Mouse (Mus musculus): ENCODE results near the gene Arhgap45. TPM values are rescaled to one million over a fixed set of nuclear protein-coding genes. Genes with fewer than 3 reads are reported as not detected.
A peak's percentile ranks its signal among the peaks of the same experiment; 100 is the strongest.

The Arhgap45 gene
- polyA plus RNA-seq, 1 experiment from 2014 or later, result 2.0 TPM

- Histone ChIP-seq H3K9ac (ENCODE audit: low read length) (no peak overlapping the region; the same call in 1 of the 2 replicates), H3K9me3 (ENCODE audit: control insufficient read depth, low read length) (no peaks in the 10 kb centered on the region), H3K36me3 (ENCODE audit: control insufficient read depth, insufficient read depth, low read length) (peaks cover 34% of the 10 kb centered on the region), H3K4me3 (ENCODE audit: low read depth, low read length) (no peak overlapping the region), H3K4me1 (replicated peaks; ENCODE audit: control insufficient read depth, insufficient read depth) (peaks cover under 1% of the 10 kb centered on the region; the same call in 1 of the 2 replicates), H3K27ac (replicated peaks) (no peak overlapping the region), H3K4me2 (replicated peaks; ENCODE audit: low read depth) (no peak overlapping the region), H3K27me3 (ENCODE audit: control insufficient read depth, insufficient read depth, low read length) (no peaks in the 10 kb centered on the region)
- WGBS, result 98% methylated on average over 18 of the region's 21 CpGs
- DNase-seq (ENCODE audit: low spot score), result no peak
- TF ChIP-seq EP300 (optimal IDR thresholded peaks at IDR 0.05) (no peak), CTCF (IDR thresholded peaks at IDR 0.05; ENCODE audit: low read depth) (no peak)
- no peak for ATAC-seq (ENCODE audit: low FRiP score, low TSS enrichment)
Measured at GRCm38 (mm10) chr10:79978061-79978460, 38.4 kb upstream of the Arhgap45 start.

GRCm38 (mm10) chr10:79979401-79980155, 36.9 kb upstream of the Arhgap45 start:
- Histone ChIP-seq H3K9ac (ENCODE audit: low read length) (no peak overlapping the region), H3K4me3 (ENCODE audit: low read depth, low read length) (no peak overlapping the region), H3K9me3 (ENCODE audit: control insufficient read depth, low read length) (no peaks in the 10 kb centered on the region), H3K27me3 (ENCODE audit: control insufficient read depth, insufficient read depth, low read length) (no peaks in the 10 kb centered on the region), H3K36me3 (ENCODE audit: control insufficient read depth, insufficient read depth, low read length) (peaks cover 34% of the 10 kb centered on the region), H3K4me2 (replicated peaks; ENCODE audit: low read depth) (no peak overlapping the region), H3K4me1 (replicated peaks; ENCODE audit: control insufficient read depth, insufficient read depth) (peaks cover 6% of the 10 kb centered on the region; the same call in 1 of the 2 replicates), H3K27ac (replicated peaks) (no peak overlapping the region)
- no peak for ATAC-seq (ENCODE audit: low FRiP score, low TSS enrichment)
- 91% methylated on average over 22 of the region's 22 CpGs for WGBS
- no peak for DNase-seq (ENCODE audit: low spot score)
- TF ChIP-seq CTCF (IDR thresholded peaks at IDR 0.05; ENCODE audit: low read depth) (no peak), EP300 (optimal IDR thresholded peaks at IDR 0.05) (no peak)

GRCm38 (mm10) chr10:79983205-79983604, 33.2 kb upstream of the Arhgap45 start:
- peak overlapping the region; percentile 98; the same call in 1 of the 2 replicates for H3K27ac ChIP-seq (replicated peaks)
- TF ChIP-seq EP300 (optimal IDR thresholded peaks at IDR 0.05), result no peak
- no peak for TF ChIP-seq CTCF (IDR thresholded peaks at IDR 0.05; ENCODE audit: low read depth)
- peak overlapping the region; percentile 90 for H3K4me2 ChIP-seq (replicated peaks; ENCODE audit: low read depth)
- H3K9me3 ChIP-seq (ENCODE audit: control insufficient read depth, low read length), result no peaks in the 10 kb centered on the region
- peak overlapping the region; percentile 92 for H3K9ac ChIP-seq (ENCODE audit: low read length)
- peak overlapping the region; percentile 65 for H3K4me3 ChIP-seq (ENCODE audit: low read depth, low read length)
- H3K4me1 ChIP-seq (replicated peaks; ENCODE audit: control insufficient read depth, insufficient read depth), result peaks cover 8% of the 10 kb centered on the region
- 59% methylated on average over 5 of the region's 5 CpGs for WGBS
- H3K36me3 ChIP-seq (ENCODE audit: control insufficient read depth, insufficient read depth, low read length), result peaks cover 7% of the 10 kb centered on the region
- ATAC-seq (ENCODE audit: low FRiP score, low TSS enrichment) (no peak), DNase-seq (ENCODE audit: low spot score) (no peak)
- no peaks in the 10 kb centered on the region for H3K27me3 ChIP-seq (ENCODE audit: control insufficient read depth, insufficient read depth, low read length)

- Histone ChIP-seq H3K27me3 (ENCODE audit: control insufficient read depth, insufficient read depth, low read length) (no peaks in the 10 kb centered on the region), H3K27ac (replicated peaks) (peak overlapping the region; percentile 98), H3K4me2 (replicated peaks; ENCODE audit: low read depth) (peak overlapping the region; percentile 90), H3K9me3 (ENCODE audit: control insufficient read depth, low read length) (no peaks in the 10 kb centered on the region), H3K4me3 (ENCODE audit: low read depth, low read length) (peak overlapping the region; percentile 65), H3K9ac (ENCODE audit: low read length) (peak overlapping the region; percentile 92), H3K4me1 (replicated peaks; ENCODE audit: control insufficient read depth, insufficient read depth) (peaks cover 8% of the 10 kb centered on the region), H3K36me3 (ENCODE audit: control insufficient read depth, insufficient read depth, low read length) (peaks cover 6% of the 10 kb centered on the region)
- DNase-seq (ENCODE audit: low spot score) (peak; percentile 71), ATAC-seq (ENCODE audit: low FRiP score, low TSS enrichment) (no peak)
- TF ChIP-seq EP300 (optimal IDR thresholded peaks at IDR 0.05) (no peak), CTCF (IDR thresholded peaks at IDR 0.05; ENCODE audit: low read depth) (no peak)
- 0% methylated on average over 18 of the region's 21 CpGs for WGBS
Measured at GRCm38 (mm10) chr10:79983670-79984069, 32.8 kb upstream of the Arhgap45 start.

- Histone ChIP-seq H3K4me2 (replicated peaks; ENCODE audit: low read depth) (peak within 1 kb of the TSS; percentile 90), H3K4me1 (replicated peaks; ENCODE audit: control insufficient read depth, insufficient read depth) (peaks cover 8% of the 10 kb centered on the region), H3K4me3 (ENCODE audit: low read depth, low read length) (peak within 1 kb of the TSS; percentile 65), H3K9me3 (ENCODE audit: control insufficient read depth, low read length) (no peaks in the 10 kb centered on the region), H3K9ac (ENCODE audit: low read length) (peak within 1 kb of the TSS; percentile 92), H3K27me3 (ENCODE audit: control insufficient read depth, insufficient read depth, low read length) (no peaks in the 10 kb centered on the region), H3K36me3 (ENCODE audit: control insufficient read depth, insufficient read depth, low read length) (peaks cover 2% of the 10 kb centered on the region; the same call in 1 of the 2 replicates), H3K27ac (replicated peaks) (peak within 1 kb of the TSS; percentile 98)
- TF ChIP-seq CTCF (IDR thresholded peaks at IDR 0.05; ENCODE audit: low read depth) (peak; percentile 86), EP300 (optimal IDR thresholded peaks at IDR 0.05) (peak; percentile 24)
- ATAC-seq (ENCODE audit: low FRiP score, low TSS enrichment), result peak; percentile 82
- WGBS, result 1% methylated on average over 47 of the region's 49 CpGs
- DNase-seq (ENCODE audit: low spot score), result peak; percentile 90
Measured at GRCm38 (mm10) chr10:79984195-79984816, 32.1 kb upstream of the Arhgap45 start, which contains the start of gene Tmem259. Tmem259 (minus strand) TSS chr10:79984330.

Data from stomach, postnatal 0 days (tissue).